Mouse (Mus musculus) embryonic facial prominence, embryonic 13.5 days (tissue): ENCODE measurements around the gene Prmt7. TPM values are rescaled to one million over a fixed set of nuclear protein-coding genes. Genes with fewer than 3 reads are reported as not detected.
"Not testable (repeated sequence)": the region's sequence is repeated elsewhere in the genome, so short reads cannot be mapped to it uniquely, and the experiment has no call there.

Source experiments
- ATAC-seq: fragments of 200-750 bp; cut with Nextera tagmentation; 2 replicates; pipeline ENCODE4 v1.8.0; 2017; ENCODE audit warnings: low read depth; ENCODE audit not compliant: insufficient number of reproducible peaks, insufficient read depth, low FRiP score, low TSS enrichment
- H3K27ac ChIP-seq: fragments of 300-500 bp; sonication (generic); 2 replicates; pipeline ENCODE4 v1.5.1; 2015; ENCODE audit warnings: moderate library complexity, mild to moderate bottlenecking, inconsistent platforms
- H3K27me3 ChIP-seq: fragments of 300-500 bp; sonication (generic); 2 replicates; pipeline ENCODE4 v1.6.1; 2015; ENCODE audit warnings: mild to moderate bottlenecking, inconsistent platforms
- H3K36me3 ChIP-seq: fragments of 300-500 bp; sonication (generic); 2 replicates; pipeline ENCODE4 v1.6.1; 2015; ENCODE audit warnings: mild to moderate bottlenecking, inconsistent platforms
- H3K4me1 ChIP-seq: fragments of 300-500 bp; sonication (generic); 2 replicates; pipeline ENCODE4 v1.6.1; 2015; ENCODE audit warnings: inconsistent platforms
- H3K4me2 ChIP-seq: fragments of 300-500 bp; sonication (generic); 2 replicates; pipeline ENCODE4 v1.6.1; 2015; ENCODE audit warnings: moderate library complexity, mild to moderate bottlenecking, inconsistent platforms
- H3K4me3 ChIP-seq: fragments of 300-500 bp; sonication (generic); 2 replicates; pipeline ENCODE4 v1.5.1; 2015; ENCODE audit warnings: mild to moderate bottlenecking, inconsistent platforms
- H3K9ac ChIP-seq: fragments of 300-500 bp; sonication (generic); 2 replicates; pipeline ENCODE4 v1.6.1; 2015; ENCODE audit warnings: mild to moderate bottlenecking, inconsistent platforms
- H3K9me3 ChIP-seq: fragments of 300-500 bp; sonication (generic); 2 replicates; pipeline ENCODE4 v1.6.1; 2016; ENCODE audit warnings: inconsistent platforms
- WGBS: fragments of 180-500 bp; shearing (Covaris S2); methylation state at CpG from one replicate; pipeline ENCODE4 v1.1.7; 2015; ENCODE audit warnings: mixed read lengths; 5-methylcytosine and 5-hydroxymethylcytosine counted together
- polyA plus RNA-seq: library from polyadenylated mRNA; unstranded; fragments of >200 nt; fragmentation: Nextera tagmentation; extraction: Ambion mirVana; gene quantifications from 2 replicates; pipeline ENCODE4 v1.2.1, GENCODE M21; 2015

Gene Prmt7
- polyA plus RNA-seq, 1 experiment from 2014 or later: 49.4 TPM

DNA sequence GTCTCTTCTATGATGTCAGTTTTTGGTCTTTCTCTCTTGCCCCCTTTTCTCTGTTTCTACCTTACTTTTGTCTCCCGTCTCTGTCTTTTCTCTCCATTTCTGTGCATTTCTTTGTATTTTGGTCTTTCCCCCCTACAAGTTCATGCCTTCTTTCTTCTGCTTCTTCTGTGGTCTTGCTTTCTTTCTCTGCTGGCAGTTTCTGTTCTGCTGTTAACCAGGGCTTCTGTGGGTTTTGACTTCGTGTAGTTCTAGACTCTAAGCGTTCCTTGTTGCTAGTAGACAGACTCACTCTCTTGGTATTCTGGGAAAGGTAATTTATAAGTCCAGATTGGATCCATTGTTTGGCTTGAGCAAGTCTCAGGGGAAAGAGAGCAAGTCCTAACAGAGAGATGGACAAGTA, 24.3 kb upstream of the Prmt7 start:
- no peak for ATAC-seq
- peaks cover 7% of the 10 kb centered on the region; the same call in 1 of the 2 replicates for H3K4me1 ChIP-seq
- 95% methylated on average over 3 of the region's 3 CpGs for WGBS
- H3K9ac ChIP-seq: no peak overlapping the region
- H3K4me3 ChIP-seq: no peak overlapping the region
- no peak overlapping the region for H3K27ac ChIP-seq
- no peaks in the 10 kb centered on the region for H3K27me3 ChIP-seq
- no peak overlapping the region for H3K4me2 ChIP-seq
- no peaks in the 10 kb centered on the region for H3K9me3 ChIP-seq
- peaks cover 67% of the 10 kb centered on the region for H3K36me3 ChIP-seq

DNA sequence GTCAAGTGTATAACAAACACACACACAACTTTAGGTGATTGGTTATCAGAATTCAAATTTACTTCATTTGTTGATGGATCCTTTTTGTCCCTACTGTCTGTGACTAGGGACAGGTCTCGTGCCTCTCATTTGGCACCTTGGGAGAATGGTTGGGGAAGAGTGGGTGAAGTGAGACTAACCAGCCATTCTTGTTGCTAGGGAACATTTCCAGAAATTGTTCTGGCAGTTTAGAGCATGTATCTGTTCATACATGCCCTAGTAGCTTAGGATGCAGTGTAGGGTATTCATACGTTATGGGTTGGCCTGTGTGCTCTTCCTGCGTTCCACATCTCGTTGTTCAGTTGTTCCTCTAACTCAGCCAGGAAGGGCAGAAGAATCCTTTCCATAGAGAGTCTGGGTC, 21.6 kb upstream of the Prmt7 start:
- peaks cover 73% of the 10 kb centered on the region for H3K36me3 ChIP-seq
- 94% methylated on average over 4 of the region's 4 CpGs for WGBS

DNA sequence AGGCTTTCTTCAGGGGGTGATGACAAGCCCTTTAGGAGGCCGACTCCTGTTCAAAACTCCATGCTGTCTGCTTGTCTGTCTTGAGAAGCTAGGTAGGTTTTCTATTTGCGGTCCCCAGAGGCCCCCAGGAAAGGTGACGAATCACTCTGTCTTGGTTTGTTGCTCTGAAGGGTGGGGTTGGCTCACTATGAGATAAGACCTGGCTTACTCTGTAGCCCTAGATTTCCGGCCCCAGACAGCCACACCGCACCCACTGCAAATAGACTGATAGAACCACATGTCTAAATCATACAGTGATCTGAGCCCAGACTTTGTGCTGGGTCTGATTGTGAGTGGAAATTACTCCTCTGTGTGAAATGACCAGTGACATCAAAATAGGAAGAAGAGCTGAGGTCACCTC, 19.1 kb upstream of the Prmt7 start:
- 86% methylated on average over 5 of the region's 5 CpGs for WGBS
- H3K36me3 ChIP-seq: peaks cover 81% of the 10 kb centered on the region
- no peak for ATAC-seq

More for the DNA sequence above, 21.6 kb upstream of the Prmt7 start:
- ATAC-seq: no peak
- H3K27me3 ChIP-seq: no peaks in the 10 kb centered on the region
- H3K4me1 ChIP-seq: peaks cover 7% of the 10 kb centered on the region; the same call in 1 of the 2 replicates
- H3K4me2 ChIP-seq: no peak overlapping the region
- H3K27ac ChIP-seq: no peak overlapping the region
- H3K9ac ChIP-seq: no peak overlapping the region
- no peak overlapping the region for H3K4me3 ChIP-seq
- no peaks in the 10 kb centered on the region for H3K9me3 ChIP-seq

DNA sequence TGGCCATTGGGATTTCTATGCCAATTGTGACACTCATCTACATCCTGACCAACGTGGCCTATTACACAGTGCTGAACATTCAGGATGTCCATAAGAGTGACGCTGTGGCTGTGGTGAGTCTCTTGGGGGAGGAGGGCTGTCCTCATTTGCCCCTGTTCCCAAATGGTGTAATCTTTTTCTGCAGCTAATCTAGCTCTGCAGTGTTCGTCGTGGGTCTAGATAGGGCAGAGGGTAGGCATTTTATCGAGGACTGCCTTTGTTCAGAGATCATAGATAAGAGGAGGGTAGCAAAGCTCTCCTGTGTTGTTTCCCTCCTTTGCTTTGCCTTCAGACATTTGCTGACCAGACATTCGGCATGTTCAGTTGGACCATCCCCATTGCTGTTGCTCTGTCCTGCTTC, 17.6 kb upstream of the Prmt7 start:
- WGBS: 86% methylated on average over 6 of the region's 6 CpGs
- peaks cover 81% of the 10 kb centered on the region for H3K36me3 ChIP-seq
- ATAC-seq: no peak
- no peak overlapping the region for H3K9ac ChIP-seq
- no peaks in the 10 kb centered on the region for H3K9me3 ChIP-seq
- no peak overlapping the region for H3K4me2 ChIP-seq
- H3K4me1 ChIP-seq: no peaks in the 10 kb centered on the region
- no peaks in the 10 kb centered on the region for H3K27me3 ChIP-seq
- H3K4me3 ChIP-seq: no peak overlapping the region
- H3K27ac ChIP-seq: no peak overlapping the region

More for the DNA sequence above, 19.1 kb upstream of the Prmt7 start:
- Histone ChIP-seq H3K4me3 (no peak overlapping the region), H3K9ac (no peak overlapping the region), H3K27me3 (no peaks in the 10 kb centered on the region), H3K27ac (no peak overlapping the region), H3K4me1 (no peaks in the 10 kb centered on the region), H3K9me3 (no peaks in the 10 kb centered on the region), H3K4me2 (no peak overlapping the region)

DNA sequence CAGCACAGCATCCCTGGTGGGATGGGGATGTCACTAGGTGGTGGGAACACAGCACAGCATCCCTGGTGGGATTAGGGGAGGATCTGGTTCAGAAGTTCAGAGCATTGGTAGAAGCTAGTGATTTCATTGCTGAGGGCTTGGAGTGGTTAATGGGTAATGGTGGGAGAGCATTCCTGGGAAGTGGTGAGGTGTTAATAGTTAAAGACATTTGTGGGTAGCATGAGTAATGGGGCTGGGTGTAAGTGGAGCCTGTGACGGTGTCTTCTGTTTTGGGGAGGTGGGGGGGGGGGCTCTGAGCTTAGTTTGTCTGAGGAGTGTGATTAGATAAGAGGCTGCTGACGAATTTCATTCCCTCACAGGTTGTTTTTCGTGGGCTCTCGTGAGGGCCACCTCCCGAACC, 16.7 kb upstream of the Prmt7 start:
- no peaks in the 10 kb centered on the region for H3K9me3 ChIP-seq
- H3K4me2 ChIP-seq: no peak overlapping the region
- 90% methylated on average over 5 of the region's 5 CpGs for WGBS
- H3K27ac ChIP-seq: no peak overlapping the region
- H3K4me1 ChIP-seq: no peaks in the 10 kb centered on the region
- ATAC-seq: no peak
- H3K9ac ChIP-seq: no peak overlapping the region
- H3K4me3 ChIP-seq: no peak overlapping the region
- H3K36me3 ChIP-seq: peaks cover 85% of the 10 kb centered on the region
- H3K27me3 ChIP-seq: no peaks in the 10 kb centered on the region

DNA sequence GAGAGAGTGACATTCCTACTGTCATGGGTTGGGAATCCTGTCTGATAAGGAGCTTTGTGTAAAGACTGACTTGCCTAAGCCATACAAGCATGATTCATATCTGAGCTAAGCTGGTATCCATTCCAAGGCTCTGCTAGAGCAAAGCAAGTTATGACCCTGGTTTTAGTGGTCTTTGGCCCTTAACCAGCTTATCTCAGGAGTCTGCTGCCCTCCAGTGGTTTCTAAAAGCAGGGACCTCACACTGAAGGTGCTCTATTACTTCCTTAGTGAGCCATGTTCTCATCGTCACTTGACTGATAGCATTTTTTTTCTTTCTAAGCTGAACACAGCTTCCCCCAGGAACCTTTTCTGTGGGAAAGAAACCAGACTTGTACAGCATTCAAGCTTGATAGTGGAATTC, 12.0 kb upstream of the Prmt7 start:
- 0 out of 2 replicates have a peak, but pooled peaks have one; percentile 20 for ATAC-seq
- no peak overlapping the region for H3K9ac ChIP-seq
- H3K4me1 ChIP-seq: no peaks in the 10 kb centered on the region
- no peaks in the 10 kb centered on the region for H3K27me3 ChIP-seq
- H3K4me2 ChIP-seq: no peak overlapping the region
- no peaks in the 10 kb centered on the region for H3K9me3 ChIP-seq
- H3K36me3 ChIP-seq: peaks cover 93% of the 10 kb centered on the region
- 10% methylated on average over 1 of the region's 1 CpGs for WGBS
- H3K27ac ChIP-seq: no peak overlapping the region
- H3K4me3 ChIP-seq: no peak overlapping the region

DNA sequence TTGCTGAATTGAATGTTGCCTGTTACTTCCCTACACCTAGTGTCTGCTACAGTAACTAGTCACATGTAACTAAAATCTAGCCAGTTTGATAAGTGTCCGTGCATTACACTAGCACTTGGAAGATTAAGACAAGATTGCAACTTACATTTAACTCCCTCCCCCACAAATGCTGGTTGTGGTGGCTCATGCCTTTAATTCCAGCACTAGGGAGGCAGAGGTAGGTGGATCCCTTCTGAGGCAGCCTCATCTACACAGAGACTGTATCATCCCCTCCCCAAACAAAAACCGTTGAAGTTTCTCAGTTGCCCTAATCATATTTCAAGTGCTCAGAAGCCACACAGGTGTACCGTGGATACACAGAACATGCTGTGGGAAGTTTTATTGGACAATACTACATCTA, 11.1 kb upstream of the Prmt7 start:
- H3K27ac ChIP-seq, H3K9me3 ChIP-seq, H3K4me3 ChIP-seq, H3K4me1 ChIP-seq, H3K9ac ChIP-seq, ATAC-seq, H3K4me2 ChIP-seq, H3K27me3 ChIP-seq: not testable (repeated sequence)
- 77% methylated on average over 3 of the region's 3 CpGs for WGBS
- H3K36me3 ChIP-seq: peaks cover 92% of the 10 kb centered on the region

DNA sequence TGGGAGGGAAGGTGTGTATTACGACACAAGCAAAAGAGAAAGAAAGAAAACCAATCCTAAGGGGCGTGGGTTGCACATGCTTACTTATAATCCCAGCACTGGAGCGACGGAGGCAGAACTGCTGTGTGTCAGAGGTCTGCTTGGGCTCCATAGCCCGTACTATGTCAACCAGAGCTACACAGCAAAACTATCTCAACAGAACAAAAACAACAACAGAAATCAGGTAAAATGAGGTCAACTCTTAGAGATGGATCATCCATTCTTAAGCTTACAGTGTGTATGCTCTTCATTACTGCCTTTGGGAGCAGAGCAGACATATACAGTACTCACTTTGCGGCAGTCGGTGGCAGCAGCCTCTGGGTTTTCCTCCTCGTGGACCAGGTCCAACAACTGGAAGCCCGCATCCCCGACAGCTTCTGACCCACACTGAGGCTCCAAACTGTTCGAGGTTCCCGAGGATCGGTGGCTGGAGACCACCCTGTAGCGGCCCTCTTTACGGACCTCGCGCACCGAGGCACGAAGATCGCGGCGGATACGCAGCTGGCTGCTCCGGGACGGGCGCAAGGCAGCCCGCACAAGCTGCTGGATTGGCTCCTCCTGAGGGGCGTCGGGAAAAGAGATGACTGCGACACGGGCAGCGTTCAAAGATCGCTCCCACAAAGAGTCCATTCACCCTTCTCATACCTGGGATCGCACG, 553 bp upstream of the Prmt7 start:
- Histone ChIP-seq H3K4me3 (peak overlapping the region; percentile 85), H3K27me3 (no peaks in the 10 kb centered on the region), H3K9me3 (no peaks in the 10 kb centered on the region), H3K4me1 (peaks cover 19% of the 10 kb centered on the region), H3K4me2 (peak overlapping the region; percentile 79), H3K27ac (peak overlapping the region; percentile 95), H3K36me3 (peaks cover 48% of the 10 kb centered on the region), H3K9ac (peak overlapping the region; percentile 94)
- whole genome bisulfite sequencing: under 1% methylated on average over 35 of the region's 35 CpGs
- ATAC-seq: peak; percentile 33; the same call in 1 of the 2 replicates

DNA sequence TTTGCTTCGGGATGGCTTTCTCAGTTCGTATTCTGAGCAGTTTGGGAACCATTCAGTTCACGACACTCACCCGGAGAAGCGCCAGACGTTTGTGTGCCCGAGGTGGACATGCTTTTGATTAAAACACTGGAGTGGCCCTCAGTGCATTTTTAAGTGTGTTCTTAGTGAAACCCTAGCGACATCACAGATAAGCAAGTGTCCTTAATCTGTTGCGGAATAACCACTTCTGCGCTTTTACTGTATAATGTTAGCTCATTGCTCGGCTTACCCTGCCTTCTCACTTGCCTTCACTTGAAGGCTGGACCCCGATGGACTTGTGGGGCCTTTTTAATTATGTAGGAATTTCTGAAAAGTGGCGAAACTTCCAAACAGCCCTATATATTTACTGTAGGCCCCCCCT, 685 bp downstream of the Prmt7 start:
- ATAC-seq: no peak
- 3% methylated on average over 13 of the region's 13 CpGs for WGBS
- H3K36me3 ChIP-seq: peaks cover 52% of the 10 kb centered on the region

DNA sequence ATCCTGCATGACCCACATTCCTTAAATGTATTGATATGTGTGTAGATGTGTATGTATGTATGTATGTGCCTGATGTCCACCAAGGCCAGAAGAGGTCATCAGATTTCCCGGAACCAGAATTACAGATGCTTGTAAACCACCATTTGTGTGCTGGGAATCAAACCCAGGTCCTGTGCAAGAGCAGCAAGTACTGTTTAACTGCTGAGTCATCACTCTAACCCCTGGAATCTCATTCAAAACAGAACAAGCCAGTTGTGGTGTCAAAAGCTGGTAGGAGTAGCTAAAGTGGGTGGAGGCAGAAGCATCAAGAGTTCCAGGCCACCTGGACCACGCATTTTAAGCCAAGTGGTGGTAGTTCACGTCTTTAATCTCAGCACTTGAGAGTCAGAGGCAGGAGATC, 3.2 kb downstream of the Prmt7 start:
- no peak overlapping the region for H3K9ac ChIP-seq
- H3K27me3 ChIP-seq: no peaks in the 10 kb centered on the region
- no peak overlapping the region for H3K27ac ChIP-seq
- ATAC-seq: no peak
- no peak overlapping the region for H3K4me3 ChIP-seq
- H3K36me3 ChIP-seq: peaks cover 56% of the 10 kb centered on the region
- H3K4me1 ChIP-seq: peaks cover 16% of the 10 kb centered on the region
- H3K4me2 ChIP-seq: no peak overlapping the region
- H3K9me3 ChIP-seq: no peaks in the 10 kb centered on the region
- 89% methylated on average over 3 of the region's 3 CpGs for WGBS

More for the DNA sequence above, 685 bp downstream of the Prmt7 start:
- Histone ChIP-seq H3K4me2 (peak overlapping the region; percentile 79), H3K4me1 (peaks cover 19% of the 10 kb centered on the region), H3K27me3 (no peaks in the 10 kb centered on the region), H3K9ac (peak overlapping the region; percentile 94), H3K27ac (peak overlapping the region; percentile 95), H3K9me3 (no peaks in the 10 kb centered on the region), H3K4me3 (peak overlapping the region; percentile 85)

DNA sequence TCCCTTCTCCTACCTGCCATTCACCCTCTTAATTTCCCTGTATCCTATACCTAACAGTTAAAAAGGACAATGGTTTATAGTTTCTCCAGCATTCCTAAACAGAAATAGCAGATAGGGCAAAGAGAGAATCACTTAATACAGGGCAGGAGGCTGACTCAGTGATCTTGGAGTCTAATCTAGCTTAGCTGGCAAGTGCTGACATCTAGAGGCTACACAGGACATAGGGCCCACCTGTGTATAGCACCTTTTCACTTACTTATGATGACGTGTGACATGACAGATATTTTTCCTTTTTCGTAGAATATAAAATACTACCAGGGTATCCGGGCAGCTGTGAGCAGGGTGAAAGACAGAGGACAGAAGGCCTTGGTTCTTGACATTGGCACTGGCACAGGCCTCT, 8.9 kb downstream of the Prmt7 start:
- H3K9me3 ChIP-seq: no peaks in the 10 kb centered on the region
- no peaks in the 10 kb centered on the region for H3K4me1 ChIP-seq
- no peak overlapping the region for H3K9ac ChIP-seq
- no peak overlapping the region for H3K27ac ChIP-seq
- H3K36me3 ChIP-seq: peaks cover 80% of the 10 kb centered on the region
- H3K27me3 ChIP-seq: no peaks in the 10 kb centered on the region
- ATAC-seq: no peak
- H3K4me3 ChIP-seq: no peak overlapping the region
- 93% methylated on average over 3 of the region's 3 CpGs for WGBS
- H3K4me2 ChIP-seq: no peak overlapping the region

DNA sequence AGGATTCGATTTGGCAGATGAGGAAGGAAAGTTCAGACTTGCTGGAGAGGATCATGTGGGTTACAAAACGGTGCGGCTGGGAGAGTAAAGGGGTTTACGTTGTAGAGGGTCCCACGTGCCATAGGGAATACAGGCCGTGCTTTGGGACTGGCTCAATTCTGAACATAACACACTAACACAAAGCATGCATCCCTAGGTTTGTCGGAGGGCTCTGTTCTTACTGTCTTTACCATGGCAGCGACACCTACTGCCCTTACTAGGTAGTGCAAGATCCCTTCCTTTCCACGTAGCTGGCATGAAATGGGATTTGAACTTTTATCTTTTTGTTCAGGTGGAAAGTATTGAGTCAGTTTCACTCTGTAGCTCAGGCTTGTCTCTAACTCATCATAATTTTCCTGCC, 15.9 kb downstream of the Prmt7 start:
- Histone ChIP-seq H3K27ac (no peak overlapping the region), H3K4me2 (no peak overlapping the region), H3K9me3 (no peaks in the 10 kb centered on the region), H3K27me3 (no peaks in the 10 kb centered on the region), H3K4me3 (no peak overlapping the region), H3K36me3 (peaks cover 74% of the 10 kb centered on the region), H3K4me1 (no peaks in the 10 kb centered on the region), H3K9ac (no peak overlapping the region)
- 43% methylated on average over 9 of the region's 9 CpGs for WGBS
- no peak for ATAC-seq
